Mouse (Mus musculus) midbrain, embryonic 15.5 days (tissue): ENCODE measurements at regions not wholly inside any gene's neighbourhood (a gene's known extent, or its start where the extent isn't known, plus 50 kb on each side); places are given as distances from the start of the nearest gene placed in this dataset.

Experiments
- ATAC-seq: fragments of 200-750 bp; cut with Nextera tagmentation; replicated peaks from 2 replicates; pipeline ENCODE4 v1.8.0; 2017; ENCODE audit warnings: moderate TSS enrichment
- H3K27ac ChIP-seq: fragments of 300-500 bp; sonication (generic); 2 replicates; pipeline ENCODE4 v1.5.1; 2015; ENCODE audit warnings: mild to moderate bottlenecking, inconsistent platforms
- H3K27me3 ChIP-seq: fragments of 300-500 bp; sonication (generic); replicated peaks from 2 replicates; pipeline ENCODE4 v1.6.1; 2015; ENCODE audit warnings: inconsistent platforms
- H3K36me3 ChIP-seq: fragments of 300-500 bp; sonication (generic); replicated peaks from 2 replicates; pipeline ENCODE4 v1.6.1; 2015; ENCODE audit warnings: inconsistent platforms
- H3K4me1 ChIP-seq: fragments of 300-500 bp; sonication (generic); 2 replicates; pipeline ENCODE4 v1.6.1; 2015; ENCODE audit warnings: inconsistent platforms
- H3K4me2 ChIP-seq: fragments of 300-500 bp; sonication (generic); 2 replicates; pipeline ENCODE4 v1.6.1; 2015; ENCODE audit warnings: inconsistent platforms, mild to moderate bottlenecking, moderate library complexity
- H3K4me3 ChIP-seq: fragments of 300-500 bp; sonication (generic); 2 replicates; pipeline ENCODE4 v1.5.1; 2015; ENCODE audit warnings: mild to moderate bottlenecking, inconsistent platforms
- H3K9ac ChIP-seq: fragments of 300-500 bp; sonication (generic); 2 replicates; pipeline ENCODE4 v1.6.1; 2015; ENCODE audit warnings: mild to moderate bottlenecking, inconsistent platforms
- H3K9me3 ChIP-seq: fragments of 300-500 bp; sonication (generic); 2 replicates; pipeline ENCODE4 v1.6.1; 2016; ENCODE audit warnings: inconsistent platforms
- WGBS: fragments of 180-500 bp; shearing (Covaris S2); methylation state at CpG from one replicate; pipeline ENCODE4 v1.1.7; 2015; ENCODE audit warnings: mixed read lengths; 5-methylcytosine and 5-hydroxymethylcytosine counted together

GRCm38 (mm10) chr12:112274026-112274425, 128.0 kb downstream of the Kif26a start:
- 76% methylated on average over 6 of the region's 6 CpGs for WGBS
- no peak overlapping the region for H3K4me3 ChIP-seq
- no peak overlapping the region for H3K4me2 ChIP-seq
- peaks cover 29% of the 10 kb centered on the region for H3K4me1 ChIP-seq
- H3K27ac ChIP-seq = no peak overlapping the region
- H3K36me3 ChIP-seq = no peaks in the 10 kb centered on the region
- no peak for ATAC-seq
- no peaks in the 10 kb centered on the region for H3K9me3 ChIP-seq
- no peaks in the 10 kb centered on the region for H3K27me3 ChIP-seq
- H3K9ac ChIP-seq = no peak overlapping the region

GRCm38 (mm10) chr12:112274756-112275155, 128.7 kb downstream of the Kif26a start:
- no peak overlapping the region for H3K9ac ChIP-seq
- H3K36me3 ChIP-seq = no peaks in the 10 kb centered on the region
- 12% methylated on average over 11 of the region's 11 CpGs for WGBS
- peaks cover 29% of the 10 kb centered on the region for H3K4me1 ChIP-seq
- H3K9me3 ChIP-seq = no peaks in the 10 kb centered on the region
- H3K27me3 ChIP-seq = no peaks in the 10 kb centered on the region
- ATAC-seq = no peak
- H3K4me2 ChIP-seq = no peak overlapping the region
- H3K4me3 ChIP-seq = no peak overlapping the region
- no peak overlapping the region for H3K27ac ChIP-seq

- no peak for ATAC-seq
- Histone ChIP-seq H3K9ac (no peak overlapping the region), H3K27ac (no peak overlapping the region), H3K4me2 (no peak overlapping the region), H3K4me3 (no peak overlapping the region), H3K9me3 (no peaks in the 10 kb centered on the region), H3K36me3 (no peaks in the 10 kb centered on the region), H3K27me3 (no peaks in the 10 kb centered on the region), H3K4me1 (peaks cover 37% of the 10 kb centered on the region)
- WGBS = 13% methylated on average over 7 of the region's 7 CpGs
Observed at GRCm38 (mm10) chr12:112276651-112277050, 130.6 kb downstream of the Kif26a start.

GRCm38 (mm10) chr12:112277511-112277910, 131.5 kb downstream of the Kif26a start:
- Histone ChIP-seq H3K4me3 (no peak overlapping the region), H3K4me1 (peaks cover 30% of the 10 kb centered on the region), H3K36me3 (no peaks in the 10 kb centered on the region), H3K9me3 (no peaks in the 10 kb centered on the region), H3K27ac (no peak overlapping the region), H3K9ac (no peak overlapping the region), H3K4me2 (no peak overlapping the region), H3K27me3 (no peaks in the 10 kb centered on the region)
- WGBS = 34% methylated on average over 14 of the region's 14 CpGs
- no peak for ATAC-seq

GRCm38 (mm10) chr12:112285096-112285495, 139.1 kb downstream of the Kif26a start:
- Histone ChIP-seq H3K36me3 (no peaks in the 10 kb centered on the region), H3K4me1 (peaks cover 27% of the 10 kb centered on the region), H3K4me2 (no peak overlapping the region), H3K27ac (no peak overlapping the region), H3K9me3 (no peaks in the 10 kb centered on the region), H3K27me3 (0 out of 2 replicates have a peak, but pooled peaks cover 1% of the 10 kb centered on the region), H3K9ac (no peak overlapping the region), H3K4me3 (no peak overlapping the region)
- WGBS = 46% methylated on average over 15 of the region's 15 CpGs
- ATAC-seq = no peak

- Histone ChIP-seq H3K36me3 (no peaks in the 10 kb centered on the region), H3K4me2 (no peak overlapping the region), H3K4me3 (no peak overlapping the region), H3K9ac (no peak overlapping the region), H3K9me3 (no peaks in the 10 kb centered on the region), H3K27me3 (0 out of 2 replicates have a peak, but pooled peaks cover 4% of the 10 kb centered on the region), H3K27ac (no peak overlapping the region), H3K4me1 (peaks cover 22% of the 10 kb centered on the region)
- no peak for ATAC-seq
- WGBS = 69% methylated on average over 3 of the region's 3 CpGs
Observed at GRCm38 (mm10) chr12:112288786-112289185, 142.8 kb downstream of the Kif26a start.

GRCm38 (mm10) chr12:112290299-112290698, 144.3 kb downstream of the Kif26a start:
- WGBS = 80% methylated on average over 9 of the region's 9 CpGs
- no peak overlapping the region for H3K4me3 ChIP-seq
- no peak overlapping the region for H3K27ac ChIP-seq
- no peak overlapping the region for H3K4me2 ChIP-seq
- H3K27me3 ChIP-seq = 0 out of 2 replicates have a peak, but pooled peaks cover 4% of the 10 kb centered on the region
- no peaks in the 10 kb centered on the region for H3K9me3 ChIP-seq
- H3K9ac ChIP-seq = no peak overlapping the region
- no peaks in the 10 kb centered on the region for H3K36me3 ChIP-seq
- no peak for ATAC-seq
- peaks cover 18% of the 10 kb centered on the region for H3K4me1 ChIP-seq

- H3K9ac ChIP-seq = no peak overlapping the region
- no peak for ATAC-seq
- H3K4me2 ChIP-seq = no peak overlapping the region
- 0 out of 2 replicates have a peak, but pooled peaks cover 4% of the 10 kb centered on the region for H3K27me3 ChIP-seq
- no peaks in the 10 kb centered on the region for H3K9me3 ChIP-seq
- H3K27ac ChIP-seq = no peak overlapping the region
- H3K36me3 ChIP-seq = no peaks in the 10 kb centered on the region
- peaks cover 18% of the 10 kb centered on the region for H3K4me1 ChIP-seq
- WGBS = 72% methylated on average over 16 of the region's 16 CpGs
- H3K4me3 ChIP-seq = no peak overlapping the region
Observed at GRCm38 (mm10) chr12:112291748-112292561, 145.9 kb downstream of the Kif26a start.

- no peaks in the 10 kb centered on the region for H3K36me3 ChIP-seq
- H3K4me2 ChIP-seq = no peak overlapping the region
- no peak overlapping the region for H3K27ac ChIP-seq
- no peak for ATAC-seq
- no peaks in the 10 kb centered on the region for H3K9me3 ChIP-seq
- peaks cover 14% of the 10 kb centered on the region for H3K4me1 ChIP-seq
- 0 out of 2 replicates have a peak, but pooled peaks cover 4% of the 10 kb centered on the region for H3K27me3 ChIP-seq
- 58% methylated on average over 13 of the region's 13 CpGs for WGBS
- H3K4me3 ChIP-seq = no peak overlapping the region
- H3K9ac ChIP-seq = no peak overlapping the region
Observed at GRCm38 (mm10) chr12:112293105-112293504, 147.1 kb downstream of the Kif26a start.

GRCm38 (mm10) chr12:112295337-112295941, 149.4 kb downstream of the Kif26a start:
- ATAC-seq = no peak
- Histone ChIP-seq H3K4me1 (peaks cover 22% of the 10 kb centered on the region), H3K36me3 (no peaks in the 10 kb centered on the region), H3K4me3 (no peak overlapping the region), H3K27ac (no peak overlapping the region), H3K9ac (no peak overlapping the region), H3K27me3 (no peaks in the 10 kb centered on the region), H3K9me3 (no peaks in the 10 kb centered on the region), H3K4me2 (no peak overlapping the region)
- WGBS = 90% methylated on average over 6 of the region's 6 CpGs

- Histone ChIP-seq H3K36me3 (no peaks in the 10 kb centered on the region), H3K4me3 (no peak overlapping the region), H3K9me3 (no peaks in the 10 kb centered on the region), H3K27me3 (no peaks in the 10 kb centered on the region), H3K9ac (no peak overlapping the region), H3K27ac (no peak overlapping the region), H3K4me1 (peaks cover 30% of the 10 kb centered on the region), H3K4me2 (no peak overlapping the region)
- no peak for ATAC-seq
- 79% methylated on average over 8 of the region's 8 CpGs for WGBS
Observed at GRCm38 (mm10) chr12:112298521-112298920, 152.5 kb downstream of the Kif26a start.

- Histone ChIP-seq H3K27me3 (no peaks in the 10 kb centered on the region), H3K36me3 (no peaks in the 10 kb centered on the region), H3K27ac (0 out of 2 replicates have a peak overlapping the region, but pooled peaks have one; percentile 13), H3K4me1 (peaks cover 30% of the 10 kb centered on the region), H3K9ac (no peak overlapping the region), H3K4me2 (no peak overlapping the region), H3K4me3 (no peak overlapping the region), H3K9me3 (no peaks in the 10 kb centered on the region)
- 0 out of 2 replicates have a peak, but pooled peaks have one; percentile 37 for ATAC-seq
- 36% methylated on average over 5 of the region's 5 CpGs for WGBS
Observed at GRCm38 (mm10) chr12:112299089-112299488, 153.1 kb downstream of the Kif26a start.
